Mouse (Mus musculus) brain, adult 2 months (tissue): Measurements from ENCODE around the gene Gnat1.

Experiments used
- DNase-seq: peaks from one replicate; pipeline ENCODE4 v3.0.0; 2011; ENCODE audit warnings: low read depth, low spot score

Gene Gnat1

GRCm38 (mm10) chr9:107675671-107676301, 3.7 kb downstream of the Gnat1 start:
- peak; percentile 71 for DNase-seq

- no peak for DNase-seq
Measured at GRCm38 (mm10) chr9:107674609-107675429, 4.7 kb downstream of the Gnat1 start.

GRCm38 (mm10) chr9:107670259-107670658, 9.3 kb downstream of the Gnat1 start:
- DNase-seq = no peak

- DNase-seq = no peak
Measured at GRCm38 (mm10) chr9:107669480-107669945, 10.0 kb downstream of the Gnat1 start, which contains the start of gene Slc38a3. Slc38a3 (minus strand) TSS chr9:107669530.

GRCm38 (mm10) chr9:107668916-107669315, 10.6 kb downstream of the Gnat1 start:
- no peak for DNase-seq

GRCm38 (mm10) chr9:107668011-107668410, 11.5 kb downstream of the Gnat1 start:
- DNase-seq = no peak

GRCm38 (mm10) chr9:107667219-107667618, 12.3 kb downstream of the Gnat1 start:
- DNase-seq = peak; percentile 14

- no peak for DNase-seq
Measured at GRCm38 (mm10) chr9:107666751-107667205, 12.7 kb downstream of the Gnat1 start.

GRCm38 (mm10) chr9:107665308-107665707, 14.2 kb downstream of the Gnat1 start:
- no peak for DNase-seq

- no peak for DNase-seq
Measured at GRCm38 (mm10) chr9:107663525-107663924, 16.0 kb downstream of the Gnat1 start.

- peak; percentile 28 for DNase-seq
Measured at GRCm38 (mm10) chr9:107662342-107662741, 17.2 kb downstream of the Gnat1 start.

GRCm38 (mm10) chr9:107660777-107661176, 18.7 kb downstream of the Gnat1 start:
- no peak for DNase-seq

GRCm38 (mm10) chr9:107659961-107660360, 19.6 kb downstream of the Gnat1 start:
- DNase-seq = no peak

- peak; percentile 89 for DNase-seq
Measured at GRCm38 (mm10) chr9:107659551-107659950, 20.0 kb downstream of the Gnat1 start.

- DNase-seq = no peak
Measured at GRCm38 (mm10) chr9:107658096-107658495, 21.4 kb downstream of the Gnat1 start.

- no peak for DNase-seq
Measured at GRCm38 (mm10) chr9:107657144-107657543, 22.4 kb downstream of the Gnat1 start.

GRCm38 (mm10) chr9:107654585-107654984, 24.9 kb downstream of the Gnat1 start:
- no peak for DNase-seq

- no peak for DNase-seq
Measured at GRCm38 (mm10) chr9:107653474-107653873, 26.0 kb downstream of the Gnat1 start.

- no peak for DNase-seq
Measured at GRCm38 (mm10) chr9:107650708-107651481, 28.6 kb downstream of the Gnat1 start.

- no peak for DNase-seq
Measured at GRCm38 (mm10) chr9:107650225-107650624, 29.3 kb downstream of the Gnat1 start.

- DNase-seq = no peak
Measured at GRCm38 (mm10) chr9:107648767-107649166, 30.7 kb downstream of the Gnat1 start.

GRCm38 (mm10) chr9:107646975-107647374, 32.5 kb downstream of the Gnat1 start:
- no peak for DNase-seq
